Mouse (Mus musculus): ENCODE data around the gene Parp11. TPM values are rescaled to one million over a fixed set of nuclear protein-coding genes. Genes with fewer than 3 reads are reported as not detected.
A peak's percentile ranks its signal among the peaks of the same experiment; 100 is the strongest.

Gene Parp11
- polyA plus RNA-seq, 1 experiment from 2014 or later = 75.0 TPM

DNA sequence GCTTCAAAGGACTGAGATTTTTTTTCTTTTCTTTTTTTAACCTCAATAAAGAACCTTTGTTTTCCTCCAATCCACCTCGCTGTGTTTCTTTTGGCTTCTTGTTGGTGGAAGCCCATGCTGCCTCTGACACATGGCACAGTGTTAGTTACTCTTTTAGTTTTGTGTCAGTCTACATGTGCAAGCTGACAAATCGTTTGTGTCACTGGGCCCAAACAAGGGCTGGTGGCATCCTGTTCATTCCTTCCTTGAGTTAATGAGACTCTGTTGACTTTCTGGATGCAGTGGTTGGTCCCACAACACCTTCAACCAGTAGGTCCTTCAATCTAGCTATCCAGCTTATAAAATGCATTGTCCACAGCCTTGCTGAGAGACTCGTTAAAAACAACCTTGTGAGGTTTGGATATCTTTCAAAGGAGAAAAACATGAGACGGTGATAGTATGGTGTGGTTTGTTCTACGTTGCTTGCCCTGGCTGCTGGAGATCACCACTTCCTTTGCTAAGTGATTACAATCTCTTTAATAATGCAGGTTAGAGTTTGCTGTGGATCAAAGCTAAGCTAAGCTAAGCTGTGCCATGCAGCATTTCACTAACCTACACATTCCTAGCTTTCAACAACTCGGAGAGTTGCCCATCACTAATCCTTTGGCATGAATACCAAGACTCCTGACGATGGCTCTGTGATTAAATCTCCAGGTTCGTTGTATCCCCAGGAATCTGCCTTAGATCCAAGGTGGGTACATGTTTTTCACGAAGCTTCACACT is 12.6 kb upstream of the Parp11 start:
- WGBS = 82% methylated on average over 9 of the region's 9 CpGs
- no peak overlapping the region for H3K4me2 ChIP-seq
- no peaks in the 10 kb centered on the region for H3K36me3 ChIP-seq
- no peaks in the 10 kb centered on the region for H3K9me3 ChIP-seq
- ATAC-seq (ENCODE audit: low FRiP score, low read depth) = no peak
- no peak overlapping the region for H3K27ac ChIP-seq (replicated peaks)
- no peaks in the 10 kb centered on the region for H3K4me1 ChIP-seq (replicated peaks)
- H3K27me3 ChIP-seq = no peaks in the 10 kb centered on the region
- no peak overlapping the region for H3K9ac ChIP-seq
- H3K4me3 ChIP-seq = no peak overlapping the region

DNA sequence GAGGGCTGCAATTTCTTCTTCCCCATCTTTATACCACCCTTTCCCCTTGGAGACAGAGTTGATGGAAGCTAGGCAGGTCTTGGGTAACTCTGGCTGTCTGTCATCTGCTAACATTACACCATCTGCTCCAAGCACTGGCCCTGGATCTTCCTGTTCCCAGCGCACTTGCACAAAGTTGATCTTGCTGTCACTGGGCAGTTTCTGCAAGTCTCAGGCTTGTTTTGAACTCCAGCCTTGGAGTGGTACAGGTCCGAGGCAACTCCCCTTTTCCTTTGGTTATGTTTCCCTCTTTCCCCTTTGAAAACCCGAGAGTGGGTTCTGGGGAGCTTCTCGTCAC is 12.0 kb upstream of the Parp11 start:
- WGBS = 77% methylated on average over 4 of the region's 4 CpGs

DNA sequence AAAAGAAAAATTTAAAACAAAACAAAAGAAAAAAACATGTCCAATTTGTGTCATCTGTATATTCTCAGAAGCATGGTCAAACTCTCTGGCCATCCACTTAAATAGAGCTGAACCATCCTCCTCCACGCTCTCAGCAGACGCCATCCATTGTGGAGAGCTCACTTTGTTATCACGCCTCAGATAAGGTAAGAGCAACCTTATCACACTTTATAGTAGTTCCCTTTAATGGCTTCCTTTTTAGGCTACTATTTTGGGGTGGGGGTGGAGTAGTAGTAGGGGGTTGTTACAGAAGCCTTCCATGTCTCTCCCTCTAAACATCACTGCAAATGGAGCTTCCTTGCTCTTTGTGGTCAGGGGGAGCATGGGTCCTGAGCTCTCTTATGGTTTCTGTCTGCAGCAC is 7.6 kb upstream of the Parp11 start:
- no peaks in the 10 kb centered on the region for H3K9me3 ChIP-seq
- H3K27me3 ChIP-seq = no peaks in the 10 kb centered on the region
- H3K27ac ChIP-seq (replicated peaks) = no peak overlapping the region
- H3K4me2 ChIP-seq = no peak overlapping the region
- no peak overlapping the region for H3K9ac ChIP-seq
- WGBS = 96% methylated on average over 3 of the region's 3 CpGs
- H3K36me3 ChIP-seq = no peaks in the 10 kb centered on the region
- H3K4me3 ChIP-seq = no peak overlapping the region
- peaks cover 15% of the 10 kb centered on the region for H3K4me1 ChIP-seq (replicated peaks)
- ATAC-seq (ENCODE audit: low FRiP score, low read depth) = no peak

More for the DNA sequence above, 12.0 kb upstream of the Parp11 start:
- Histone ChIP-seq H3K4me3 (no peak overlapping the region), H3K27me3 (no peaks in the 10 kb centered on the region), H3K9ac (no peak overlapping the region), H3K4me1 (replicated peaks) (peaks cover 3% of the 10 kb centered on the region; the same call in 1 of the 2 replicates), H3K4me2 (no peak overlapping the region), H3K9me3 (no peaks in the 10 kb centered on the region), H3K36me3 (no peaks in the 10 kb centered on the region), H3K27ac (replicated peaks) (no peak overlapping the region)
- ATAC-seq (ENCODE audit: low FRiP score, low read depth) = no peak

DNA sequence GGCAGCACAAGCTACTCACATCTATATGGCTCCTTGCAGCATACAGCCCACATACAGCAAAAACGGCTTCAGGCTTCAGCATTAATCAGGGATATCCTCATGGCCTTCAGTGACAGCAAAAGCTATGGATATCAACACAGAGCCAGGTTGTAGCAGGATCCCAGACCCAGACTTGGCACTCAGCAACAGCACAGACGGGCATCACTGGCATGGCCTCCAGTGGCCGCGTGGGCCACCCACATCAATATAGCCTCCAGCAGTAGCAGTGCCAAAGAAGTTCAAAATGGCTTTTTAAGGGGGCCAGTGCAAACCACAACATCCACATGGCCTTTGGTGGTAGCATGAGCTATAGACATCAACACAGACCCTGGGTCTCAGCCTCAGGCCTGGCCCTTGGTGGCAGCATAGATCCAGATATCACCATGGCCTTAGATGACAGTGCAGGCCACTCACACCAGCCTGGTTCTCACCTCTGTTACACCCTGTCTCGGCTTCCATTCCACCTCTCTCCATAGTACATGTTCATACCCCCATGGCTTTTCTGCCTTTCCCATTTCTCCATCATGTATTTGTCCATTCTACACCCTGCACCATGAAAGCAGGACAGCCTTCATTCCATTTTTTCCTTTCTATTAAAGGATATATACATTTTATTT is 7.0 kb upstream of the Parp11 start:
- no peaks in the 10 kb centered on the region for H3K9me3 ChIP-seq
- H3K9ac ChIP-seq = no peak overlapping the region
- peaks cover 15% of the 10 kb centered on the region for H3K4me1 ChIP-seq (replicated peaks)
- no peaks in the 10 kb centered on the region for H3K36me3 ChIP-seq
- H3K4me3 ChIP-seq = no peak overlapping the region
- ATAC-seq (ENCODE audit: low FRiP score, low read depth) = no peak
- peak overlapping the region; percentile 54; the same call in 1 of the 2 replicates for H3K27ac ChIP-seq (replicated peaks)
- no peaks in the 10 kb centered on the region for H3K27me3 ChIP-seq
- no peak overlapping the region for H3K4me2 ChIP-seq
- WGBS = 73% methylated on average over 5 of the region's 5 CpGs

DNA sequence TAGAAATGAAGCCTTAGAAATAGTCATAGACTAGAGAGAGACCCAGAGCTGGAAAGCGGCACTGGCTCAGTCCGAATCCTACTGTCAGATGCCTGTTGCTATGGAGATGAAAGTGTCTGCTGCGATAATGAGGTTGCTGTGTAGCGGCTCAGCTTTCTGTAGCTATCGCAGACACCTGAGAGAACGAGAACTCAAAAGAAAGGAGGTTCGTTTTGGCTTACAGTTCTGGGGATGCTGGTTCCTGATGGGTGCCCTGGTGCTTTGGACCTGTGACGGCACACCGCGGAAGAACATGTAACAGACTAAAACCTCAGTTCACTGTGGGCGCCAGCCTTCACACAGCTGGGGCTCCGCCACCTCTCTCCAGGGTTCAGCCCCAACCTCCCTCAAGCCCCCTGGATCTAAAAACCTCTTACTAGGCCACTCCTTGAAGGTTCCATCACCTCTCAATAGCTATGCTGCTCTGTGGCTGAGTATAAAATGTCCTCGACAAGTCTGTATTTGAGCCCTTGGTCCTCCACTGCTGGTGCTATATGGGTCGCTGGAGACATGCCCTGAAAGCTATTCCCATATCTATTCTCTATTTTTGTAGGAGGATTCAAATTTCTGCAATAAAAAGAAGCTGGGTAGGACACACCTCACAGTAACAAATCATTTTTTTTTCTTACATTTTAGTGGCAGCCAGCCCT is 6.1 kb upstream of the Parp11 start:
- Histone ChIP-seq H3K4me2 (peak overlapping the region; percentile 43), H3K9me3 (no peaks in the 10 kb centered on the region), H3K36me3 (no peaks in the 10 kb centered on the region), H3K4me3 (peak overlapping the region; percentile 13; the same call in 1 of the 2 replicates), H3K4me1 (replicated peaks) (peaks cover 15% of the 10 kb centered on the region), H3K9ac (no peak overlapping the region), H3K27me3 (no peaks in the 10 kb centered on the region), H3K27ac (replicated peaks) (peak overlapping the region; percentile 54)
- WGBS = 29% methylated on average over 14 of the region's 14 CpGs
- peak; percentile 94 for ATAC-seq (ENCODE audit: low FRiP score, low read depth)

DNA sequence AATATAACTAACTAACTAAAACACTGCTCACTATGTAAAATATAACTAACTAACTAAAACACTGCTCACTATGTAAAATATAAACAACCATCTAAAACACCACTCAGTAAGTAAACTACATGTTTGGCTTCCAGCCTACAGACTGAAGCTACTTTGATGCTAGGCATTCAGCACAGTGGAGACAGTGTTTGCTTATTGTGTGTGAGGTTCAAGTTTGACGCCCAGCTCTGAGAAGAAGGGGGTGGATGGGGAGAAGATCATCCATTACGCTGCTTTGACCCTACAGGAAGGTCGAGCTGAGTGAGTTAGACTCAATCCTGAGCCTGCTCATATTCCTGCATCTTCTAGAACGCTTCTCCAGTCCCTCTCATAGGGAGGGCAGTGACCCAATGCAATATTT is 4.1 kb upstream of the Parp11 start:
- no peak overlapping the region for H3K27ac ChIP-seq (replicated peaks)
- H3K27me3 ChIP-seq = peaks cover 3% of the 10 kb centered on the region; the same call in 1 of the 2 replicates
- peaks cover 15% of the 10 kb centered on the region for H3K4me1 ChIP-seq (replicated peaks)
- H3K9me3 ChIP-seq = no peaks in the 10 kb centered on the region
- 42% methylated on average over 4 of the region's 4 CpGs for WGBS
- H3K4me2 ChIP-seq = no peak overlapping the region
- H3K9ac ChIP-seq = no peak overlapping the region
- no peak for ATAC-seq (ENCODE audit: low FRiP score, low read depth)
- H3K36me3 ChIP-seq = no peaks in the 10 kb centered on the region
- H3K4me3 ChIP-seq = no peak overlapping the region

DNA sequence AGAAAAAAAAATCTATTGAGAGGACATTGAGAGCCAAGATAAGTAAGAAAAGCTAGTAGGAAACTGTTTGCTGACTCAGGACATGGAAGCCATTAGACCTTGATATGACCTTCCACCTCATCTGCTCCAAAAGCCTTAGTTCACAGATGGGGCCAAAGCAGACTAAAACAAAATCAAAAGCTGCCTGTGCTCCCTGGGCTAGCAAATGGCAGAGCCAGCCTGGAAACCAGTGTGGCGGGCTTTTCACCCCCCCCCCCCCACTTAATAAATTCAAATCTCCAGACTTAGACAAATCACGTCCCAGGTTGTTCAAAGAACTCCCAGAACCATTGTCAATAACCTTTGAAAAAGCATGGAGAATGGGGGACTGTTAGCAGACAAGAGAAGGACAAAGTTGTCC is 2.7 kb upstream of the Parp11 start:
- WGBS = 6% methylated on average over 2 of the region's 2 CpGs
- no peak overlapping the region for H3K4me3 ChIP-seq

DNA sequence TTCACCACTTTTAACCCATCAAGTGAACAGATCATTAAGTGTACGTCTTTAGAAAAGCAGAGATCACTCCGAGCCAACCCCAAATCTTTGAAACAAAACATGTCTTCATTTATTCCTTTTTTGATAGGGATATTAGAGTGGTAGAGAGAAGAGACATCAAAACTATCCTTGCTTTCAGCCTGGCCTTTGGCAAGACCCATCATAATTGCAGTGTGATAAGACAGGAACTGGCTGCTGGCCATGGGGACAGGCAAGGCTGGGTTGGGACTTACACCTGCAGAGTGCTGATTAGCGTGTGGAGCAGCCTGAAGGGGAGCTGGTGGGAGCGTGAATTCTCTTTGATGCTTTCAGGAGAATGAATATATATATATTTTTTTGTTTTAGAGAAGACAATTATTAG is 2.2 kb upstream of the Parp11 start:
- H3K27ac ChIP-seq (replicated peaks) = no peak overlapping the region

More for the DNA sequence above, 2.7 kb upstream of the Parp11 start:
- Histone ChIP-seq H3K36me3 (no peaks in the 10 kb centered on the region), H3K9me3 (no peaks in the 10 kb centered on the region), H3K27me3 (peaks cover 3% of the 10 kb centered on the region; the same call in 1 of the 2 replicates), H3K4me2 (no peak overlapping the region), H3K9ac (no peak overlapping the region), H3K27ac (replicated peaks) (no peak overlapping the region), H3K4me1 (replicated peaks) (peaks cover 15% of the 10 kb centered on the region)
- no peak for ATAC-seq (ENCODE audit: low FRiP score, low read depth)

DNA sequence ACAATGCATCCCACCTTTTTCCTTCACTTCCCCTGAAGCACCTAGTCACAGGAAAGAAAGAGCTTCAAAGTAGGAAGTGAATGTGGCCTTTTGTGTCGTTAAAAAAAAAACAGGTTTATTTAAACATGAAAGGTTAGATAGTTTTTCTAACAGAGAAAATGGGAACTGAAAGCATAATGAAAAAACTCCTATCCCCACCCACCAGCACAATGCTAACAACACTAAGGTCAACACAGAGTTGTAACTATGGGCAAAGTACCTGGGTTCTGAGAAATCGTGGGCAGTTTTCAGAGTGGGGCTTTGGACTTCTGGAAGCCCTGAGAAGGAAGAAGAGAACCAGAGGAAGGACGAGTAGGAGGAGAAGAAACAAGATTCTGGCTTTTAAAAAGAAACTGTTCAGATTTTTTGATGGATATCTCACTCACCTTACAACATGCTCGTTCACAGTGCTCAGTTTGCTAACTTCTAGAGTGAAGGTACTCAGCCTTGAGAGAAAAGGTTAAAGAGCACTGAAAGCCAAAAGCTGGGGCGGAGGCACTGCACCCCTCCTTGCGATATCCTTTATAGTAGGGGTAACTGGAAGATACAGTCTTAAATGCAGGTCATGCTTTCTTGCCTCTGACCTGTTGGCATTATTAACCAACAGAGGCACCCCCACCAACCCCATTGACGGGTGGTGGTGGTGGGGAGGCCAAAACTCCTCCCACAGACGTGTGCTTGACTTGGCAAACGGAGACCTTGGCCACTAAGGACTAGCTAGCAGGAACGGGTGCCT is 1.2 kb downstream of the Parp11 start:
- Histone ChIP-seq H3K4me3 (no peak overlapping the region), H3K9ac (no peak overlapping the region), H3K36me3 (no peaks in the 10 kb centered on the region), H3K9me3 (no peaks in the 10 kb centered on the region), H3K27ac (replicated peaks) (no peak overlapping the region), H3K4me1 (replicated peaks) (no peaks in the 10 kb centered on the region; the same call in 1 of the 2 replicates), H3K4me2 (no peak overlapping the region), H3K27me3 (peaks cover 3% of the 10 kb centered on the region; the same call in 1 of the 2 replicates)
- no peak for ATAC-seq (ENCODE audit: low FRiP score, low read depth)
- WGBS = 73% methylated on average over 10 of the region's 10 CpGs

More for the DNA sequence above, 2.2 kb upstream of the Parp11 start:
- H3K36me3 ChIP-seq = no peaks in the 10 kb centered on the region
- 39% methylated on average over 4 of the region's 4 CpGs for WGBS
- no peak overlapping the region for H3K4me2 ChIP-seq
- no peak overlapping the region for H3K9ac ChIP-seq
- ATAC-seq (ENCODE audit: low FRiP score, low read depth) = no peak
- H3K27me3 ChIP-seq = peaks cover 3% of the 10 kb centered on the region; the same call in 1 of the 2 replicates
- peaks cover 13% of the 10 kb centered on the region for H3K4me1 ChIP-seq (replicated peaks)
- H3K9me3 ChIP-seq = no peaks in the 10 kb centered on the region
- no peak overlapping the region for H3K4me3 ChIP-seq

DNA sequence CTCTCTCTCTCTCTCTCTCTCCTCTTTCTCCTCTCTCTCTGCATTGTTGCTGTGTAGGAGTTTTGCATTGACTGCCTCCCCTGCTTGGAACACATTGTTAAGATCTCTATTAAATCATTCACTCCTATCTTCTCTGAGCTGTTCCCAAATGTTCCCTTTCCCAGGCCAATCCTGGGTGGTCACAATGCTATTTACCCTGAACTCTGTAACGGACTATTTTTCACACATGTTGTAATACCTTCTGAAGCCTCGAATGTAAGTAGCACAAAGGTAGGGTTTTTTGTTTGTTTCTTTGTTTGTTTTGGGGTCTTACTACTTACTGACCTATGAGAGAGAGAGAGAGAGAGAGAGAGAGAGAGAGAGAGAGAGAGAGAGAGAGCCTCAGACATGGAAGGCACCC is 2.2 kb downstream of the Parp11 start:
- no peak overlapping the region for H3K4me2 ChIP-seq
- H3K36me3 ChIP-seq = no peaks in the 10 kb centered on the region
- no peaks in the 10 kb centered on the region; the same call in 1 of the 2 replicates for H3K4me1 ChIP-seq (replicated peaks)
- no peak for ATAC-seq (ENCODE audit: low FRiP score, low read depth)
- H3K9ac ChIP-seq = no peak overlapping the region
- no peak overlapping the region for H3K4me3 ChIP-seq
- H3K27ac ChIP-seq (replicated peaks) = no peak overlapping the region
- H3K9me3 ChIP-seq = no peaks in the 10 kb centered on the region
- H3K27me3 ChIP-seq = peaks cover 3% of the 10 kb centered on the region; the same call in 1 of the 2 replicates
- WGBS = 46% methylated on average over 2 of the region's 2 CpGs

DNA sequence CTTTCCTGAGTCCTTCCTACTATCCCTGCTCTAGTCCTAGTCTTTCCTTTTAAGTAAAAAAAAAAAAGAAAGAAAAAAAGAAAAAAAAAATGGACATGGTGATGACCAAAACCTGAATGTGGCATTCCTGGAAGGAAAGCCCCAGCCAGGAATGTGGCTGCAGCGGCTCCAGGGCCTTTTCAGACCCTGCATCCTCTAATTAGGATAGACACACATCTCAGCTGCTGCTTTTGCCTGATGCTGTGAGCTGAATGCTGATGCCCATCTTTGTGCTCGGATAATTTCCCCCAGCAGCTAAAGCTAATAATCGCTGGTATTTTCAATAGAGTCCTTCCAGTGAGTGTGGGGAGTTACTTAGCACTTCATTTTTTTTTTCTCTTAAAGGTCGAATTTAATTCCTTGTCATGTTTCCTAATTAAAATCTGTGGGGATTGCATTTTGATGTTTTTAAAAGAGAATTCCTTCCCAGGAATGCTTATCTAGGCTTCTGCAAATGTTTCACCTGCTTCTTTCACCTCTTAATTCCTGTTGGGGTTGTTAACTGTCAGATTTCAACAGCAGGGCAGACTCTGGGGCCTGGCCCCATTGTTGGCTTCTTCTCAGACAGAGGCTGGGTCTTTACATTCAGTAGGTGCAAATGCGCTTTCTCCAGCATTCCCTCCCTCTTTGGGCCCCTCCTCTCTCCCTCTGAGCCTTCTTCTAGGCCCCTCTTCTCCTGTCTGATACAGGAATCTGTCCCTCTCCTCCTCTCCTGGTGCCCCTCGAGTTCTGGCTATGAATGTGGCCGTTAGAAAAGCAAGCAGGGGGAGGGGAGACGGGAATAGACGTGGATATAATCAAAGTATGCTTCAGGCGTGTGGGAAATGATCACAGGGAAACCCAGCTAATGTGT is 3.1 kb downstream of the Parp11 start:
- H3K9me3 ChIP-seq = no peaks in the 10 kb centered on the region
- H3K4me1 ChIP-seq (replicated peaks) = peaks cover 6% of the 10 kb centered on the region
- no peak overlapping the region for H3K9ac ChIP-seq
- H3K27ac ChIP-seq (replicated peaks) = peak overlapping the region; percentile 52
- 6% methylated on average over 10 of the region's 10 CpGs for WGBS
- no peak overlapping the region for H3K4me3 ChIP-seq
- H3K4me2 ChIP-seq = no peak overlapping the region
- no peaks in the 10 kb centered on the region for H3K36me3 ChIP-seq
- ATAC-seq (ENCODE audit: low FRiP score, low read depth) = no peak
- peaks cover 3% of the 10 kb centered on the region; the same call in 1 of the 2 replicates for H3K27me3 ChIP-seq

Data from hindbrain, embryonic 15.5 days (tissue).